Mouse (Mus musculus) G1E-ER4 (cell line): ENCODE results near the gene Tcp11l2. TPM values are rescaled to one million over a fixed set of nuclear protein-coding genes. Genes with fewer than 3 reads are reported as not detected.

ENCODE experiments used
- GATA1 ChIP-seq: IDR thresholded peaks from one replicate; pipeline ENCODE4 v1.8.0; 2012; ENCODE audit warnings: low read length, inconsistent platforms
- polyA plus RNA-seq: library from polyadenylated mRNA; stranded (reverse); fragments of >175 nt; gene quantifications from 2 replicates; pipeline ENCODE4 v1.2.3, GENCODE M21; 2012

Gene Tcp11l2
- polyA plus RNA-seq, 1 experiment = 4.5 TPM

GRCm38 (mm10) chr10:84612281-84612680 lies 35.9 kb downstream of the Tcp11l2 start:
- TF ChIP-seq GATA1 = no peak

DNA sequence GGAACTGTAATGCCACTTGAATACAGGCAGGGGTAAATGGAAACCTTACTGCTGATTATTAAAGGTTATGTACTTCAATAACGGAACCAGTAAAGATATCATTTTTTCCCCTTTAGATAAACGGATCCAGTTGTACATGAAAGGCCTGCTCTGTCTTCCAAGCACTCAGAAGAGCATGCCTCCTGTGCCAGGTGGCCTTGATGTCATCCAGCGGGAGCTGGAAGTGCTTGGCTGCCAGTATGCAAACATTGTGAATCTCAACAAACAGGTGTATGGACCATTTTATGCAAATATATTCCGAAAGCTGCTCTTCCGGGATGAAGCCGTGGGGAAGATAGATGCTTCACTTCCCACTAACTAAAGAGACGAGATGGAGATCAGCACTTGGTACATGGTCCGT lies 36.9 kb downstream of the Tcp11l2 start:
- TF ChIP-seq GATA1 = no peak

DNA sequence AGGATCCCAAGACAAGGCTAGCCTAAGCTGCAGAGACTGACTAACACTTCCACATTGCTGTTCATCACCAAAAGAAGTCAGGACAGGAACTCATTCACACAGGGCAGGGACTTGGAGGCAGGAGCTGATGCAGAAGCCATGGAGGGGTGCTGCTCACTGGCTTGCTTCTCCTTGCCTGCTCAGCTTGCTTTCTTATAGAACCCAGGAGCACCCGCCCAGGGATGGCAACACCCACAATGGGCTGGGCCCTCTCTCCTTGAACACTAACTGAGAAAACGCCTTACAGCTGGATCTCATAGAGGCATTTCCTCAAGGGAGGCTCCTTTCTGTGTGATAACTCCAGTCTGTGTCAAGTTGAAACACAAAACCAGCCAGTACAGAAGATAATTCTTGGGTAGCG lies 38.6 kb downstream of the Tcp11l2 start:
- TF ChIP-seq GATA1 = no peak

DNA sequence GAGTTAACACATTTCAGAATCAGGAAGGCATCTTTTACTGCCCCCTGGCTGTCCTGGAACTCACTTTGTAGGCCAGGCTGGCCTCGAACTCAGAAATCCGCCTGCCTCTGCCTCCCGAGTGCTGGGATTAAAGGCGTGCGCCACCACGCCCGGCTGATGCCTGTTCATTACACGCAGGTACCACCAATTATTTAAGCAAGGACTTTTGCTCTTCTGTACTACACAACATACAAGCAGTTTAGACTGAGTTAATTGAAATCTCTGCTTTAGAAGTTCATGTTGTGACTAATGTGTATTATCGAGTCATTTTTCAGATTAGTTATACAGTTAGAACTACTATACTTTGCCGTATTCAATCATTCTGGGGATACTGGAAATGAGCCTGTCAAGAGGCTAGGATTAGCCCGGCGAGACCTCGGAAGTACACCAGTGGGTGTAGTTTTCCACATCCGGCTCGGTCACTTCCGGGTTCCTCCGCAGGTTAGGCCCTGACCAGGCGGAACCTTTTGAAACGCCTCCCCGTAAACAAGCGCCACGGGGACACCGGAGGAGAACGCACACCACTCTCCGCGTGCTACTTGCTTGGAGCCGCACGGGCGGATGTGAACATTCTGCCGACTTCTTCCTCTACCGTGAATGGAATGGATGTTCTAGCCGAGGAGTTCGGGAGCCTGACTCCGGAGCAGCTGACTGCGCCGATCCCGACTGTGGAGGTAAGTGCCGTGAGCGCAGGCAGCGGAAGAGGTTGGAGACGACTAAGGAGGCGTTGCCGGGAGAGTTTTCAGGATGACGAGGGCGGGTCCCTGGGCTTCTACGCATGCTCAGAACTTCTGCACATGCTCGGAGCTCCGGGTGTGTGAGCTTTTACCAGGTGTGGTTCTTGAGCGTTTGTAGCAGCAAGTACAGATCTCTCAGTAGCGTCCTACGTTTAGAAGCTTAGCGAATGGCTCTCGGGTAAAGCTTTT lies 45.7 kb downstream of the Tcp11l2 start, which contains the start of gene Polr3b:
TSS of gene Polr3b (plus strand) at position 467 of the 965 bp plus-strand sequence.
- TF ChIP-seq GATA1 = no peak

GRCm38 (mm10) chr10:84631182-84631581 lies 54.8 kb downstream of the Tcp11l2 start:
- no peak for TF ChIP-seq GATA1

GRCm38 (mm10) chr10:84632005-84632404 lies 55.6 kb downstream of the Tcp11l2 start:
- no peak for TF ChIP-seq GATA1

GRCm38 (mm10) chr10:84636656-84637055 lies 60.2 kb downstream of the Tcp11l2 start:
- TF ChIP-seq GATA1 = no peak

DNA sequence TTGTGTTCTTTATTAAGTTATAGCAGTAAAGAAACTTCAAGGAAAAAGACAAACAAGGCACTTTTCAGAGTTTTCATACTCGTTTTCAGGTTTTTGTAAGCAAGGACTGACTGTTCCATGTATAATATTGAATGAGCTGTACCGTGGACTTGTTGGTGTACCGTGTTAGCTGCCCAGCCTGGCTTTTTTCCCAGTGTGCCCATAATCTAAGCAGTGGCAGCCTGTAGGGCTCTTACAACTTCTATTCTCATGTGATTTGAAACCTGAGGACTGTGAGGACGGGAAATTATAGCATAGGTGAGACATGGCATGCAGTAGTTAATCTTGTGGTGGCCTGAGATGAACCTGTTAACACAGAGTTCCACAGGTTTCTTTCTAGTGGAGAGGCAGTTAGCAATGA lies 62.0 kb downstream of the Tcp11l2 start:
- no peak for TF ChIP-seq GATA1

- no peak for TF ChIP-seq GATA1
Observed at GRCm38 (mm10) chr10:84639525-84640287, 63.3 kb downstream of the Tcp11l2 start.

DNA sequence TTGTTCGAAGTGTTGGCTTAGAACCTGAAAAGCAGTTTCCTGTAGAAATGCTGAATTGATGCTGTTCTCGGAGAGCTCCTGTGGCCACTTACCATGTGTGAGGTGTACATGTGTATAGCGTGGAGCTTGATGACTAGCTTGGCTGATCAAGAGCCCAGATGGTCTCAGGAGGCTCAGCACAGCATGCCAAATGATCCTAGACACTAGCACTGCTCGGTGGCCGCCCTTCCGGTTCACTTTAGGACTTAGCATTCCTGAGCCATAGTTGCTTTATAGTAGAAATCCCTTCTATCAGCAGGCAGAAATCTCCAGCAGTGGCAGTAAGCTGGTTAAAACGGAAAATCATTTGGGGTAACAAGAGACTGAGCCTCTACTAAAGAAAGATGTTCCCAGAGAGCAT lies 64.4 kb downstream of the Tcp11l2 start:
- no peak for TF ChIP-seq GATA1

- no peak for TF ChIP-seq GATA1
Observed at GRCm38 (mm10) chr10:84641576-84641975, 65.2 kb downstream of the Tcp11l2 start.

GRCm38 (mm10) chr10:84645940-84646339 lies 69.5 kb downstream of the Tcp11l2 start:
- TF ChIP-seq GATA1 = no peak

- no peak for TF ChIP-seq GATA1
Observed at GRCm38 (mm10) chr10:84646506-84647102, 70.2 kb downstream of the Tcp11l2 start.

DNA sequence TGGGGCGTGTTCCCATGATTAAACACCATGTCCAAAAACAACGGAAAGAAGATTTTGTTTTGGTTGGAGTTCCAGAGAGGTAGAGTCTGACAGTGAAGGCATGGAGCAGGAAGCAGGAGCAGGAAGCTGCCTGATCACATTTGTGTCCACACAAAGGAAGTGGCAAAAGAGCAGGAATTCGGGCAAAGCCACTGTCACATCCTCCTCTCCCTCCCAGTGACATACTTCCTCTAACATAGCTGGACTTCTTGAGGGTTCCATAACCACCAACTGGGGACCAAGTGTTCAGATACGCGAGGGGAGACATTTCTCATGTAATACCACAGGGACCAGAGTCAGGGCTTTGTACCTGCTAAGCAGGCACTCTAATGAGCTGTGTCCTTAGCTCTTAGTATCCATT lies 70.8 kb downstream of the Tcp11l2 start:
- no peak for TF ChIP-seq GATA1

GRCm38 (mm10) chr10:84648911-84649310 lies 72.5 kb downstream of the Tcp11l2 start:
- TF ChIP-seq GATA1 = no peak

DNA sequence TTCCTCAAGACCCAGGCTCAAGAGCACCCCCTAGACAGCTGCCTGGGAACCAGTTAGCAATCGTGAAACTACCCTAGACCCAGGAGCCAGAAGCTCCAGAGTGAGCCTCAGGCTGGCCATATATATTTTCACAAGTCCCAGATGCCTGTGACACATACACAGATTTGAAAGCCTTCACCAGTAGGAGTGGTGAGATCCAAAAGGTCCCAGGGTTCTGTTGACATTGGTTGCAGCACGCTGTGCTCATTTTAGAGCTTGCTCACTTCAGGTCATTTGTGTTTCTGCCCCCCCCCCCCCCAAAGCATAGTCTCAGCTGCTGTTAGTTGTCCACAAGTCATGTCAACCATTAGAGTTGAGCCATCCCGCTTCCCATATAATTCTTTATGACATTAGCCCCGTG lies 77.6 kb downstream of the Tcp11l2 start:
- TF ChIP-seq GATA1 = no peak

DNA sequence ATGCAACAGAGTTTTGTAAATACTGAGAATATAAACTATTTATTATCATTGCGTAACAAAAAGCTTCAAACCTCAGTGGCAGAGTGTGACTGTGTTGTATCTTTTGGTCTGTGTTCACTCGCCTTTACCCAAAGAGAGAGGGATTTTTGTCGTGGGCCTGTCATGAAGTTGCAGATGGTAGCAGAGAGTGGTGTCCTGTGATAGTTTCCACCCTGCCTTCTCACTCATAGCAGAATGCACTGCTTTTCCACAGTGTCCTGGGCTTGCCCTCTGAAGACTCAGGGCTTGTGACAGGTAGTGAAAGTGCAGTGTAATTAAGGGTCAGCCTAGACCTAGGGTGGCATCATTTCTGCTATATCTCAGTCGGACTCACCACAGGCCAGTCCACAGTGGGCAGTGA lies 78.3 kb downstream of the Tcp11l2 start:
- TF ChIP-seq GATA1 = no peak
